Mouse (Mus musculus) cerebellum, adult 18-20 months (tissue): ENCODE data around the gene Noc2l.

Experiments used
- DNase-seq, 2 experiments: peaks; one replicate each; pipeline ENCODE4 v3.0.0; 2021

The Noc2l gene

GRCm38 (mm10) chr4:156217022-156217669 is 18.7 kb upstream of the Noc2l start:
- DNase-seq: no peak

DNA sequence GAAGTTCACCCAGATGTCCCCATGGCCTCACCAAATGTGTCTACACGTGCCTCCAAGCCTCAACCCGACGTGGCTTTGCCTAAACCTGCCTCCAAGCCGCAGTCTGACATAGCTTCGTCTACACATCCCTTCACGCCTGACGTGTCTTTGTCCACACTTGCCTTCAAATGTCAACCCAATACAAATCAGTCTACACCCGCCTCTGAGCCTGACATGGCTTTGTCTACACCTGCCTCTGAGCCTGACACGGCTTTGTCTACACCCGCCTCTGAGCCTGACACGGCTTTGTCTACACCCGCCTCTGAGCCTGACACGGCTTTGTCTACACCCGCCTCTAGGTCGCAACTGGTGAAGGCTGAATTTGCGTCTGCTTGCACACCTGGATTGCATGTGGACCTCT is 18.0 kb upstream of the Noc2l start:
- peak in 1 of 2 experiments; percentile 23 for DNase-seq

DNA sequence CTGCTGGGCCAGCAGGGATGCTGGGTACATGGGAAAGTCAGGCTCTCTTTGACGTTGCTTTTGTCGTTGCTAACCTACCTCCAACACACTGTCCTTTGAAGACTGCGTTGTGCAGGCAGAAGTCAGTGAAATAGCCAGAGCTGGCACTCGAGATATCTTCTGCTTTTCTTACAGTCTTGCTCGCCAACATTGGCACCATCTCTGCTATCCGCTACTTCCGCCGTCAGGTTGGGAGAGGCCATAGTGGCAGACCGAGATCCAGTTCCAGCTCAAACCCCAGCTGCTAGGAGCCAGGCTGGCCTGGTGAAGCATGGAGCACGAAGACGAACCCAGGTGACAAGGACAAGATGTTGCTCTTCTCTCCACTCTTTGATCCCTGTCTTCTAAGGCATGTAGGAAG is 15.9 kb upstream of the Noc2l start:
- no peak for DNase-seq

GRCm38 (mm10) chr4:156224276-156224675 is 11.5 kb upstream of the Noc2l start:
- no peak for DNase-seq

- DNase-seq: no peak
Observed at GRCm38 (mm10) chr4:156227752-156228392, 7.9 kb upstream of the Noc2l start.

DNA sequence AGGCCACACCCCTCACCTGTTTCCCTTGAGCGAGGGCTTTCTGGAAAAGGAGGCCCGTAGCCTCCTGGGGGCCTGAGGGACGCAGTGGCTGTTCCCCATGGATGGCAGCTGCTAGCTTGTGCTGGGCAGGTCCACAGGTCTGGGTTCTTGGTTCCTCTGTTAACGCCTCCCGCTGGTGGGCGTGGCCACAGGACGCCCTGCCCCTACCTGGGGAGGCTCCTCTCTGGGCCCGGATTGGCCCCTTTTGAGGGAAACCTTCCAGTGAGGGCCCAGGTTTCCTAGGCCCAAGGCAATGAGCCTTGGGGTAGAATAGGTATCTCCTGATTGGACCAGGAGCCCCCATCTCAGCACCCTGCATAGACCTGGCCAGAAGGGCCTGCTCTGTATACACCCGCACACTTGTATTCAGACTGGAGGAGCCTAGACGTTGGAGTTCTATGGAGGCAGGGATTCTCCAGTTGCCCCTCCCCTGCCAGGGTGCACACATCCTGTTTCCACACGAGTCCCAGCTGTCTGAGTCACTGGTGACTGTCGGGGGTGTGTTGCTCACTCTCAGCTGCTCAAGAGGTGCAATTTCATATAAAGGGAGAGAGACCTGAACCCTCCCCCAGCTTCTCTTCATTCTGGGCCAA is 7.3 kb upstream of the Noc2l start:
- no peak for DNase-seq

- DNase-seq: peak; percentile 43 to 52
Observed at GRCm38 (mm10) chr4:156234021-156234501, 1.7 kb upstream of the Noc2l start.

DNA sequence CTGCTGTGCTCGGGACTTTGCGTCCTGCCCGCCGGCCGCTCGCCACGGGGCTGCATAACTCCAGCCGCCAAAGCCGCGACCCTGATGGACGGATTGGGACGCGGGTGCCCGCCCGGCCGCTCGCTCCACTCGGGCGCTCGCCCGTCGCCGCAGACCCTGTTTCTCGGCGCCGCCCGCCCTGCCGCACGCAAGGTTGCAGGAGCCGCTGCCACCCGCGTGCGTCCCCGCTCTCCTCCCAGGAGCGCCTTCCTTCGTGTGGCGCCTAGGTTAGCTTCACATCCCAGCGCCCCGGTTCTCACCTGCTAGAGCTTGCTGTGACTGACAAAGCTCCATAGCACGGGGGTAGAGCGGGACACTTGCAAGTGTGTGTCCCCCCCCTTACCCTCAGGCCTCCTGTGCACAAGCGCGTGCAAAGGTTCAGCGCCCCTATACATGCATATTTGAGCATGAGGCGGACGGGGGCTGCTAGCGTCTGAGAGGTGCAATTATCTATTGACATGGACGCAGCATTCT is 1.1 kb upstream of the Noc2l start, which contains the start of gene Plekhn1:
Gene Plekhn1, minus strand, starts transcription at position 157 of the 513 bp plus-strand sequence.
- peak; percentile 86 to 88 for DNase-seq

DNA sequence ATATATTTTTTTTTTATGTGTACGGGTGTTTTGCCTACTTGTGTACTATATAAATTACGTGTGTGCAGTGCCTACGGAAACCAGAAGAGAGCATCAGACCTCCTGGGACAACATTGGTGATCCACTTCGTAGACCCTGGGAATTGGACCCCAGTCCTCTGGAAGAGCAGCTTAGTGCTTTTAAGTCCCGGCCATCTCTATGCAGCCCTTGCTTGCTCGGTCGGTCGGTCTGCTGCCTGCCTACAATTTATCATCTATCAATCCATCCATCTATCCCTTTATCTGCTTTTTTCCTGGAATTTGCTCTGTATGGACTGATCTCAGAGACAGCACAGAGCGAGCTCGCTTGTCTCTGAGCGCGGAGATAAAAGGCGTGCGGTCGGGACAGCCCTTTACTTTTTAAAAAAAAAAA is 445 bp upstream of the Noc2l start:
- peak in 1 of 2 experiments; percentile 40 for DNase-seq

DNA sequence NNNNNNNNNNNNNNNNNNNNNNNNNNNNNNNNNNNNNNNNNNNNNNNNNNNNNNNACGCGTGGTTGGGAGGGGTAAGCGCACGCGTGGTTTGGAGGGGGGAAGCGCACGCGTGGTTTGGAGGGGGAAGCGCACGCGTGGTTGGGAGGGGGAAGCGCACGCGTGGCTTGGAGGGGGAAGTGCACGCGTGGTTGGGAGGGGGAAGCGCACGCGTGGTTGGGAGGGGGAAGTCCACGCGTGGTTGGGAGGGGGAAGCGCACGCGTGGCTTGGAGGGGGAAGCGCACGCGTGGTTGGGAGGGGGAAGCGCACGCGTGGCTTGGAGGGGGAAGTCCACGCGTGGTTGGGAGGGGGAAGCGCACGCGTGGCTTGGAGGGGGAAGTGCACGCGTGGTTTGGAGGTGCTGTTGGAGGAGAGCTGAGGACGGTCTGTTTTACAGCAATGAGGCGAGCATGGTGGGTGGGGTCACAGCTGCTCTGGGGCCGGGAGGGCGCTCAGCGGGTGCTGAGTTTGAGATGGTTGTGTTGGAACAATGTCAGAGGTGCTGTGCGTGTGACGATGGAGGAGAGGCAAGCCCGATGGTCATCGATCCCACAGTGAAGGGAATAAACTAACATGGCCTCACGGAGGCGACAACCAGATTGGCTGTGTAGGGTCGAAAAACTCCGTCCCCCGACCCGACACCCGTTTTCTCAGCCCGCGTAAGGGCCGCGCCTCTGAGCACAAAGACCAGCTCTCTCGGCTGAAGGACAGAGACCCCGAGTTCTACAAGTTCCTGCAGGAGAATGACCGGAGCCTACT is 1.0 kb downstream of the Noc2l start:
- no peak for DNase-seq

DNA sequence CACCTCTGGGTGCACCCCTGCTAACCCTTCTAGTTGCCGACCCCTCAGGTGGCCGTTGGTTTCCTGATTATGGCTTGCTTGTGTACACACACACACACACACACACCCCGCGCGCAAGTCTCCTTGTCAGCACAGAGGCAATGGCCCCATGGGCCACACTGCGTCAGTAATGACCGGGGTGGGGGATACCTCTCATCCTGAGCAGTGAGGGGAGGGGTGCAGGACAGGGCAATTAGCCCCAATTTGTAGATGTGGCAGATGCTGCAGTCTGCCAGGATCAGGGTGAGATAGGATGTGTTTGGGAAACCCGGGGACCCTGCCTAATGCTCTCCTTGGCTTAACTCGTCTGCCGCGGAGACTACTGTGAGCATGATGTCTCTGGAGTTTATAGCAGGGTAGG is 13.8 kb downstream of the Noc2l start:
- DNase-seq: no peak

DNA sequence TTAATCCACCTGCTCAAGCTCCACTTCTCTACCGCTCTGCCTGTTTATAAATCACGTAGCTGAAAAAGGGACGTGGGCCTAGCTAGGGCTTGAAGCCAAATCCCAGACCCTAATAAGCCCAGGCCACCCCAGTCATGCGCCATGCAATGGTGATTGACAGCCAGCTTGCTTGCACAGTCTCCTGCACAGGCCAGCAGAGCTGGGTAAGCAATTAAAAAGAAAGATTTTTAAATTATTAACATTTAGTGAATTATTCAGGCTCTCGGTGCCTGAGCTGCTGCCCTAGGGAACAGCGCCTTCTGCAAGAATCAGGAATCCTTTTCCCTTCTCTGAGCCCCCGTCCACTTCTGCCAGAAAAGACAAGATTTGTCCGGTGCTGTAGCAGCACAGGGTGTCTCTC is 15.3 kb downstream of the Noc2l start:
- no peak for DNase-seq

GRCm38 (mm10) chr4:156252140-156252539 is 16.3 kb downstream of the Noc2l start:
- DNase-seq: no peak

GRCm38 (mm10) chr4:156252619-156253018 is 16.8 kb downstream of the Noc2l start:
- no peak for DNase-seq

DNA sequence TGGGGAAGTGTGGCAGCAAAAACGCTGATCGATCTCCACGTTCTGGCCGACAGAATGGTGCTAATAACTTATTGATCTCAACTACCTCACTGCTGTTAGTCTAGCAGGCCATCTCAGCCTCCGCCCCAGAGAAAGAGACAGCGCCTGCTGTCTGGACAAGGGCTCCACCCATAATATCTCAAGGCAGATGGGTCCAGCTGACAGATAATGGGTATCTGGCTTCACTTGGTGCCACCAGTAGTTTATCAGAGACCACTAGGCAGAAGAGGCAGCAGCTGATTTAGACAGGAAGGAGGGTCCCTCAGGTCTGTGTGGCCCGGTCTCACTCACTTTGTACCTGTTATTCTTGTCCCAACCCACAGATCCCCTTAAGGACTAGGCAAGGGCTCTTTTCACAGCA is 17.2 kb downstream of the Noc2l start:
- no peak for DNase-seq

DNA sequence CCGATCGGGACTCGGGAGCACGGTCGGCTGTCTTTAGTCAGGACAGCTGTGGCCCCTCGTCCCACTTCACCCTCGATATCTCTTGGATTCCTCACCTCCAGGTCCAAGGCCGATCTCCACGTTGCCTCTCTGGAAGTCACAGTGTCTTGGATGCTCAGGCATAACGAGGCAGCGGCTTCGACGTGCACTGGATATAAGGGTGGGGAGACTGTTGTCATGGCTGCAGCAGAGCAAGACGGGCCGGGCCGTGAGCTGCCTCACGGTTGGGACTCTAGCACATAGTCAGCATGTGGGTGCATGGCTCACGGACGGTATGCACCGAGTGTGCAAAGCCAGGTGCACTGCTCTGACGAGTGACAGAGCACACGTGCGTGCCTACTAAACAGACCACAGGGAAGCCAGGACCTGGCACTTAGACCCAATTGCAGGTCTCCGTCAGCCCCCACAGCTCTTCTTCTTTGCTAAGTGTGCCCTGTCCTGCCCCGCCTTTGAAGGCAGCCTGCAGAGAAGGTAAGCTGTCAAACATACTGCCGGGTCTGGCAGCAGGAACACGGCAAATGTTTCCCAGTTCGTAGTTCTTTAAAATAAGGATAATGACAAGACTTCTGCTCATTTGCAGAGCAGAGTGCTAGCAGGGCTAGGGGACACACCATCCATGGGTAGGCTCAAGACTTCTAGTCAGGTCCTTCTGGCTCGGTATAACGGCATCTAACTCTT is 18.7 kb downstream of the Noc2l start:
- no peak for DNase-seq

GRCm38 (mm10) chr4:156255078-156255839 is 19.4 kb downstream of the Noc2l start, which contains the start of gene Samd11:
TSS of gene Samd11 (minus strand) at chr4:156255657.
- no peak for DNase-seq
